Mouse (Mus musculus) intestine, embryonic 15.5 days (tissue): ENCODE measurements around the gene Anks1b. TPM values are rescaled to one million over a fixed set of nuclear protein-coding genes. Genes with fewer than 3 reads are reported as not detected.

ENCODE experiments used
- ATAC-seq: fragments of 200-750 bp; cut with Nextera tagmentation; 2 replicates; pipeline ENCODE4 v1.8.0; 2017; ENCODE audit warnings: moderate TSS enrichment, moderate library complexity
- H3K27ac ChIP-seq: fragments of 300-500 bp; sonication (generic); 2 replicates; pipeline ENCODE4 v1.5.1; 2015; ENCODE audit warnings: mild to moderate bottlenecking, inconsistent platforms
- H3K27me3 ChIP-seq: fragments of 300-500 bp; sonication (generic); replicated peaks from 2 replicates; pipeline ENCODE4 v1.6.1; 2015; ENCODE audit warnings: inconsistent platforms
- H3K36me3 ChIP-seq: fragments of 300-500 bp; sonication (generic); 2 replicates; pipeline ENCODE4 v1.6.1; 2015; ENCODE audit warnings: inconsistent platforms
- H3K4me1 ChIP-seq: fragments of 300-500 bp; sonication (generic); replicated peaks from 2 replicates; pipeline ENCODE4 v1.6.1; 2015; ENCODE audit warnings: inconsistent platforms
- H3K4me2 ChIP-seq: fragments of 300-500 bp; sonication (generic); replicated peaks from 2 replicates; pipeline ENCODE4 v1.6.1; 2015; ENCODE audit warnings: mild to moderate bottlenecking, inconsistent platforms
- H3K4me3 ChIP-seq: fragments of 300-500 bp; sonication (generic); replicated peaks from 2 replicates; pipeline ENCODE4 v1.5.1; 2015; ENCODE audit warnings: inconsistent platforms
- H3K9ac ChIP-seq: fragments of 300-500 bp; sonication (generic); 2 replicates; pipeline ENCODE4 v1.6.1; 2015; ENCODE audit warnings: inconsistent platforms
- H3K9me3 ChIP-seq: fragments of 300-500 bp; sonication (generic); 2 replicates; pipeline ENCODE4 v1.6.1; 2016; ENCODE audit warnings: inconsistent platforms
- WGBS: fragments of 180-500 bp; shearing (Covaris S2); methylation state at CpG from one replicate; pipeline ENCODE4 v1.1.7; 2015; 5-methylcytosine and 5-hydroxymethylcytosine counted together
- polyA plus RNA-seq: library from polyadenylated mRNA; unstranded; fragments of >200 nt; fragmentation: Nextera tagmentation; extraction: Ambion mirVana; gene quantifications from 2 replicates; pipeline ENCODE4 v1.2.1, GENCODE M21; 2015

The Anks1b gene
- polyA plus RNA-seq, 1 experiment from 2014 or later = 0.85 TPM

DNA sequence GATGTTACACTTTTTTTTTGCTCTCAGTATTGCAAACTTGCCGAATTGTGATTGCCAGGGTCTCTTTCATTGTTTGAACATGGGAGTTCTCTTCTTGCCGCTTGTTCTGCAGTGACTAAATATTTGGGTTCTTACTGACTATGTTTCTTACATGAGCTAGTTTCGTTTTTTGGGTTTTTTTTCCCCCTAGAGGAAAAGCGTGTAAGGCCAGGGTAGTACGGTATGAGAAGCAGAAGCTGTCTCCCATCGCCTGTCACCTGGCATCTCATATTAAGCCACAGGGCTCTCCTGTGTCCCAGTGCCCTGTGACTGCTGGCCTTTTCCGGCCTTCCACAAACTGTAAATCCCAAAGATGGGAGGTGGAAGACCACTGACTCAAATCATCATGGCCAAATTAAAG is 979.1 kb downstream of the Anks1b start:
- H3K4me3 ChIP-seq = no peak overlapping the region
- ATAC-seq = no peak
- no peaks in the 10 kb centered on the region for H3K27me3 ChIP-seq
- no peaks in the 10 kb centered on the region for H3K36me3 ChIP-seq
- H3K4me1 ChIP-seq = no peaks in the 10 kb centered on the region
- H3K9ac ChIP-seq = no peak overlapping the region
- H3K4me2 ChIP-seq = no peak overlapping the region
- no peaks in the 10 kb centered on the region for H3K9me3 ChIP-seq
- 63% methylated on average over 7 of the region's 7 CpGs for WGBS
- H3K27ac ChIP-seq = no peak overlapping the region

DNA sequence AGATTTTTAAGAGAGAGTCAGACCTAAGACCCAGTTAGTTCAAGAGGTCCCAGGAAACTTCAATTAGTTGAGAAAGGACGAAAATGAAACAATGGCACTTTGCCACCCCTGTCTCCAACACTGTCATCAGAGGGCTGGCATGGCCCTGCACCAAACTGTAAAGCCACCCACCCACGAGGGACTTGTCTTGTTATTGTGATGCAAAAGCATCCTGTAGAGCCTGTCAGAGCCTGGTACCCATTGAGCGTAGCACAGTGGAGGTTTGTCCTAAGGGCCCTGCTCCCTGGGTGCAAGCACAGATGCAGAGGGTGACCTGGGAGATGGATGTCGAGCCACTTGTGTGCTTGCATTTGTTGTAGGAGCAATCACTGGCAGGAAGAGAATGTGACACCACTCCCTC is 983.4 kb downstream of the Anks1b start:
- Histone ChIP-seq H3K4me1 (no peaks in the 10 kb centered on the region), H3K9ac (no peak overlapping the region), H3K27ac (no peak overlapping the region), H3K9me3 (no peaks in the 10 kb centered on the region), H3K4me2 (no peak overlapping the region), H3K4me3 (no peak overlapping the region), H3K27me3 (no peaks in the 10 kb centered on the region), H3K36me3 (no peaks in the 10 kb centered on the region)
- 43% methylated on average over 4 of the region's 4 CpGs for WGBS
- ATAC-seq = no peak

DNA sequence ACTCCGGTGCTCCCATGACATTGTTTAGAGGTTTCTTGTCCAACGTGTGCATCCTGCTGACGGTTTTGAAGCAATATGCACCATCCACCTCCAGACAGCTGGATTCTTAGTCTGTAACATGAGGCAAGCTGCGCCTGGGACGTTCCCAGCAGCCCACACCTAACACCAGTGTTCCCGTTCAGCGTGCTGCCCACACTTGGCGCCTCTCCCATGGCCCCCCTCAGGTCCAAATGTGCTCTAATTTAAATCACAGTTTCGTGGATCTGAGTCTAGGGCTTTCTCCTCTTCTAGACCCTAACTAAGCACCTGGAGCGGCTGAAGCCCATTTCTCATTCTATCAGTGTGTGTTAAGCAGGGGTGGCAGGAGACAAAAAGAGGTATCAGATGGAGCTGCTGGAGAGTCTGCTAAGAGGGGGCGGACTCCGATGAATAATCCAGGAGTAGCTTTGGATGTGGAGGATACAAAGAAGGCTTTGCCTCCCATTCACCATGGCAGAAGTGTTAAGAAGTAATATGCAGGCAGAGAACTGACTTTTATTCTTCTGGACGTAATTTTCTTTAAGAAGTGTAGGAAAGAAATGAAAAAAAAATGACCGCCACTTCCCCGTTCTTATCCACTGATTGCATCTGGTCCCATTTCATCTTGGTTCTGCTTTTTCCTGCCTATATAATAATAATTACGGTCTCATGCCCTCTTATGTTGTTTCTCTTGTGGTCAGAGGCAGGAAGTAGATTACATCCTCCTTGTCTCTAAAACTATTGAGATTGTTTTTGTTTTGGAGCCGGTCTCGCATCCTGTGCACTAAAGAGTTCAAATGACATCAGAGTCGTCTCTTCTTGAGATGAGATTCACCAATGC is 986.6 kb downstream of the Anks1b start:
- H3K27me3 ChIP-seq = no peaks in the 10 kb centered on the region
- WGBS = 80% methylated on average over 19 of the region's 19 CpGs
- no peak for ATAC-seq
- no peak overlapping the region for H3K4me3 ChIP-seq
- H3K4me2 ChIP-seq = no peak overlapping the region
- H3K9ac ChIP-seq = no peak overlapping the region
- H3K4me1 ChIP-seq = no peaks in the 10 kb centered on the region
- no peak overlapping the region for H3K27ac ChIP-seq
- H3K36me3 ChIP-seq = no peaks in the 10 kb centered on the region
- no peaks in the 10 kb centered on the region for H3K9me3 ChIP-seq

DNA sequence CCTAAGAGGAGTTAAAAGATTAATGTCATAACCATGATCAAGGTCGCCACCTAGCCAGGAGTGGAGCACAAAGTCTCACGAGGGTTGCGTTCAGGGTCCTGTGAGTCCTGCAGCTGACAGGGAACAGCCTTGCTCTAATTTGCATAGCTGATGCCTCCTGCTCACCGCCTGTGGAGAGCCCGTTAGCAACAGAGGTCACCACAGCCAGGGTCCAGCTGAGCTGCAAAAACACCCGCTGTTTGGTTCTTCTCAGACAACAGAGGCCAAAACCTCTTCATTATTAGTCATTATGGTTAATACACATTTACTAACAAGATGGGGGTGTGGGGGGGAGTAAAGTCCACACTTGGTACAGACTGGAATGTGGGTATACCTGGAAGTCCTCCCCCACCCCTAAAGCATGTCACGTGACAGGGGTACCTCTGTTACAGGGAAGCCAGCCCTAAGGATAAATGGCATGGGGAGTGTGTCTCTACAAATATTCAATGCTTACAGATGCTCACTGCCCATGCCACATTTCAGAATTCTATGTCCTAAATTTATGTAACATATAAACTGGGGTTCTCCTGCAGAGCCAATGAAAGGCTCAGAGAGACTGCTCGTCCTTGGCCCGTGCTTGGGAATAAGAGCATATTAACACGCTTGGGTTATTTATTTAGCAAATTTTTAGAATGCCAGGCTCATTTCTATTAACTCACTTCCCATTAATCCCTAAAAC is 990.7 kb downstream of the Anks1b start:
- ATAC-seq = no peak
- H3K27me3 ChIP-seq = no peaks in the 10 kb centered on the region
- no peak overlapping the region for H3K9ac ChIP-seq
- no peak overlapping the region for H3K4me2 ChIP-seq
- WGBS = 19% methylated on average over 10 of the region's 10 CpGs
- H3K4me1 ChIP-seq = no peaks in the 10 kb centered on the region
- no peaks in the 10 kb centered on the region for H3K9me3 ChIP-seq
- H3K36me3 ChIP-seq = no peaks in the 10 kb centered on the region
- H3K27ac ChIP-seq = no peak overlapping the region
- H3K4me3 ChIP-seq = no peak overlapping the region

DNA sequence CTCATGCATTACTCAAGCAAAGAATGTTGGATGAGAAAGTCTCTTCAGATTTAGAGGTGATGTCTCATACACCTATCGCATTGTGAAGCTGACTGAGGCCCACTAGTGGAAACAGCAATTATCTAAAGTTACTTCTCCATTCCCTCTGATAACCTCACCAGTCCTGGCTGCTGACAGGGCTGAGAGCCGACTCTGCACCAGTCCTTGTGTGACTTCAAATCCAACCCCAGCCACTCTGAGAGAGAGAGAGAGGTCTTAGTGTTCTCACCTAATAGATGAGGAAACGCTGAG is 991.2 kb downstream of the Anks1b start:
- WGBS = 30% methylated on average over 3 of the region's 3 CpGs
- Histone ChIP-seq H3K36me3 (no peaks in the 10 kb centered on the region), H3K4me2 (no peak overlapping the region), H3K4me3 (no peak overlapping the region), H3K9me3 (no peaks in the 10 kb centered on the region), H3K4me1 (no peaks in the 10 kb centered on the region), H3K9ac (no peak overlapping the region), H3K27me3 (no peaks in the 10 kb centered on the region), H3K27ac (no peak overlapping the region)
- no peak for ATAC-seq

DNA sequence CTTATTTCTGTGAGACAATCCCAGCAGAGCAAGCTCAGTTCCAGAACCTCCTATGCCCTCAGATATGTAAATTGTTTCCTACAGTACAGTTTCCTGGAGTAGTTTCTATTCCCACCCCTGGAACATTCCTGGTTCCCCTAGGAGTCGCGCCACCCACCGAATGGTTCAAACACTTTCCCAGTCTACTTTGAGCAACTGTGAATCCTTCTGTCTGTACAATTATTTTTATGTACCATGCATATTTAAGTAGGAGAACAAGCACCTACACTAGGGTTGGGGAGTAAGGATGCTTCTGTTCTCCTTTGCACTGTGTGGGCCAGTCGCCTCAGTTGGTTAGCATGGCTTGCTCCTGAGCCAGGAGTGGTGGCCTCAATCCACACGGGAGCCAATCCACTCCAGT is 999.9 kb downstream of the Anks1b start:
- H3K4me1 ChIP-seq = no peaks in the 10 kb centered on the region
- H3K4me2 ChIP-seq = no peak overlapping the region
- no peaks in the 10 kb centered on the region for H3K36me3 ChIP-seq
- ATAC-seq = no peak
- no peaks in the 10 kb centered on the region for H3K9me3 ChIP-seq
- H3K27ac ChIP-seq = no peak overlapping the region
- WGBS = 88% methylated on average over 5 of the region's 5 CpGs
- no peak overlapping the region for H3K9ac ChIP-seq
- H3K4me3 ChIP-seq = no peak overlapping the region
- no peaks in the 10 kb centered on the region for H3K27me3 ChIP-seq

DNA sequence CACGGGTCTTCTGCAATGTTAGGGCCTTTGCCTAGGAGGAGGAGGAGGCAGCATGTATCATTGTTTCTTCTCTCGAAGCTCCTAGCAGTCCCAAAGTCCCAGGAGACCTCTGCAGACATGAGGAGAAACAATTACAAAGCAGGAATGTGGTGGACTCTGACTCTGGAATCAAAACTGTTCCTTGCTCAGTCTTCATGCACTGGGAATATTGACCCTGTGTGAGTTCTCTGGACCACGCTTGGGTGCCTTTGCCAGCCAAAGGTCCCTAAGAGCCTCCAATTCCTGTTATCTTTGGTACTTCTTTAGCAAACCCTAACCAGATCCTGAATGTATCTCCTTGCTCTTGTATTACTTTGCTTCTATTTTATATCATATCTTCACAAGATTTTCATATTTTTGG is 1000.9 kb downstream of the Anks1b start:
- H3K27me3 ChIP-seq = no peaks in the 10 kb centered on the region
- H3K4me2 ChIP-seq = no peak overlapping the region
- no peak overlapping the region for H3K27ac ChIP-seq
- H3K9me3 ChIP-seq = no peaks in the 10 kb centered on the region
- ATAC-seq = no peak
- no peaks in the 10 kb centered on the region for H3K4me1 ChIP-seq
- no peak overlapping the region for H3K4me3 ChIP-seq
- 79% methylated on average over 3 of the region's 3 CpGs for WGBS
- H3K9ac ChIP-seq = no peak overlapping the region
- H3K36me3 ChIP-seq = no peaks in the 10 kb centered on the region

DNA sequence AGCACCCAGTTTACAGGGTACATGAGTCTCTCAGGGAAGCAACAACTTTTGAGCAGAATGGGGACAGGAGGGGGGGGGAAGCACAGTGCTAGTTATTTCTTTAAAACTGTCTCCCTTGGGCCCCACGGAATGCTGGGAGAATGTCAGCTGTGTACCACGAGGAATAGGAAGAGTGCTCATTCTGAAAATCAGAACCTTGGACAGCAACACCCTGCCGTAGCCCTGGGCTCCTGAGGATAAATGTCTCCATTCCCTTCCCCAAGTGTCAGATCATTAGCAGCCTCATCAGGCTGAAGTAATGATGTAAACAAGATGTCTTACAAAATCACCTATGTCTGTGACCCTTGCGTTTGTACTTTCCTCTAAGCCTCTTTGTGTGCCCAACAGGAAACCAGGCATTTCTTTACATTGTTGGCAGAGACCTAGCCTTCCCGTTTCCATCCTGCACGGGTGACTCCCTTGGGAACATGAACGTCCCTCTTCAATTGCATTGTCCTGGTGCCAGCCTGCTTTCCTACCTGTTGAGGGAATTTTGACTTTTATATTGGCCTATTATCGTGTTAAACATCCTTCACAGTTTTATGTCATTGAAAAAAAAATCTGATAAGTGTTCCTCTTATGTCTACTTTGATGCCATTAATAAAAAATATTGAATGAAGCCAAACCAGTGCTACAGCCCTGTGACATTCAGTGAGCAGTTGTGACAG is 1007.7 kb downstream of the Anks1b start:
- H3K4me3 ChIP-seq = no peak overlapping the region
- ATAC-seq = no peak
- WGBS = 21% methylated on average over 8 of the region's 8 CpGs
- H3K36me3 ChIP-seq = no peaks in the 10 kb centered on the region
- no peaks in the 10 kb centered on the region for H3K27me3 ChIP-seq
- H3K4me1 ChIP-seq = no peaks in the 10 kb centered on the region
- no peak overlapping the region for H3K27ac ChIP-seq
- no peak overlapping the region for H3K9ac ChIP-seq
- no peak overlapping the region for H3K4me2 ChIP-seq
- H3K9me3 ChIP-seq = no peaks in the 10 kb centered on the region

DNA sequence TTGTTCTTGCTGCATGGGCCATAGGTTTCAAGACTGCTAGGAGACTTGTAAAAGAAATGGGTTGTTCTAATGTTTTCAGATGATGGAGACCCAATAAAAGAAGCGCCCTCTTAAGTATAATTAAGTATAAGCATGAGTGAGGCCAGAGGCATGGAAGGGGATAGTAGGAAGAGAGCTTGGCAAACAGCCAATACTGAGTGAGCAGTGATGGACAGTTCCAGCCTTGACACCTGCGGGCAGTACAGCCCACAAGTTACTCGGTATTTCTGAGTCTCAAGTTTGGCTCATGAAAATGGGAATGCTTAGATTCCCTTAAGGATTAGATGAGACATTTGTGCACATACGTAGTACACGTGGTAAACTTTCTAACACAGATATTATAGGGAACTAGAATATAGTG is 1016.3 kb downstream of the Anks1b start:
- Histone ChIP-seq H3K4me3 (no peak overlapping the region), H3K4me1 (no peaks in the 10 kb centered on the region), H3K27ac (no peak overlapping the region), H3K27me3 (no peaks in the 10 kb centered on the region), H3K9me3 (no peaks in the 10 kb centered on the region), H3K36me3 (no peaks in the 10 kb centered on the region), H3K4me2 (no peak overlapping the region), H3K9ac (no peak overlapping the region)
- WGBS = 76% methylated on average over 5 of the region's 5 CpGs
- ATAC-seq = no peak

DNA sequence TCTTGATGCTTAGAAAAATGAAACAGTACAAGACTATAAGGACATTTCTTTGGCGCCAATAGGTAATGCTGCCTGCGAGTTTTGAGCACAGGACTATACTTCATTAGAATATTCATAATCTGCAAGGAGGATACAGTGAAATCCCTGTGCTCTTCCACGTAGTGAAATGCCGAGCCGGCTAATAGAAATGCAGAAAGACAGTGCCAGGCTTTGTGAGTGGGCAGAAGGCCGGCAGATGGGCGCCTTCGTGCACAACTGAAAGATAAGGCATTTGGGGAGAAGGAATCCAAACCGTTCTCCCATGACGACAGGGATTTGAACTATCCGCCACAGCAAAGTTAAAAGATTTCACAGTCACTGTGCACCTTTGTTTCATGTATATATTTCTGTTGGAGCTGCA is 1019.4 kb downstream of the Anks1b start:
- no peak overlapping the region for H3K27ac ChIP-seq
- H3K9ac ChIP-seq = no peak overlapping the region
- no peaks in the 10 kb centered on the region for H3K9me3 ChIP-seq
- H3K4me3 ChIP-seq = no peak overlapping the region
- WGBS = 85% methylated on average over 11 of the region's 11 CpGs
- H3K4me1 ChIP-seq = no peaks in the 10 kb centered on the region
- H3K36me3 ChIP-seq = no peaks in the 10 kb centered on the region
- no peak overlapping the region for H3K4me2 ChIP-seq
- ATAC-seq = no peak
- no peaks in the 10 kb centered on the region for H3K27me3 ChIP-seq

DNA sequence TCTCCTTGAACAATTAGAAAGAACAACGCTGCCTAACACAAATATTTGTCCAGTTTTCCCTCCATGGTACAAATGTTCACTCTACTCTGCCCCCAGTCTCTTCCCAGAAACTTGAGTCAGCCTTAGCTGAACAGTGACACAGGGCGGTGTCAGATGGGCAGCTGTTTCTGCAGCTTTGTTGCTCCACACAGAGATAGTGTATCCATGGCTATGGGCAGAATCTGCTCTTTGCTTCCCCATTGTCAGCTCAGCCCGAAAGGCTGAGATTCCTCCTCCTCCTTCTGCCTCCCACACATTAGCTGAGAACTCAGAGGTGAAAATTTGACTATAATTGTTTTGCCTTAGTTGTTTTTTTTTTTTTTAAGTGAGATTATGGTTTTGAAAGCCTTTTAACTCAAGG is 1024.6 kb downstream of the Anks1b start:
- H3K27me3 ChIP-seq = no peaks in the 10 kb centered on the region
- H3K36me3 ChIP-seq = no peaks in the 10 kb centered on the region
- H3K4me1 ChIP-seq = no peaks in the 10 kb centered on the region
- WGBS = 60% methylated on average over 3 of the region's 3 CpGs
- no peak overlapping the region for H3K4me3 ChIP-seq
- H3K9ac ChIP-seq = no peak overlapping the region
- no peak for ATAC-seq
- H3K9me3 ChIP-seq = no peaks in the 10 kb centered on the region
- H3K4me2 ChIP-seq = no peak overlapping the region
- H3K27ac ChIP-seq = no peak overlapping the region

DNA sequence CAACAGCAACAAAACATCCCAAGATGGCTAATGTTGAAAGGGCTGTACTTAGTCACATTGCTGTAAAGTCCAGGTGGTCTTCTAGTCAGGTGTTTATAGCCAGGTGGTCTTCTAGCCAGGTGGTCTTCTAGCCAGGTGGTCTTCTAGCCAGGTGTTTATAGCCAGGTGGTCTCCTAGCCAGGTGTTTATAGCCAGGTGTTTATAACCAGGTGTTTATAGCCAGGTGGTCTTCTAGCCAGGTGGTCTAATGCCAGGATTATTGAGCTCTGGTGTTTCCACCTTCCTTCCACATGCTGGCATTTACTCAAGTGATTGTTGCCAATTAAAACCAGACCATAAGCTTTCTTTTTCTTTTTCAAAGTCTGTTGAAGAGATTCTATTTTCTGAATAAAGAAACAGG is 1030.9 kb downstream of the Anks1b start:
- no peaks in the 10 kb centered on the region for H3K27me3 ChIP-seq
- ATAC-seq = no peak
- no peaks in the 10 kb centered on the region for H3K4me1 ChIP-seq
- H3K9ac ChIP-seq = no peak overlapping the region
- no peaks in the 10 kb centered on the region for H3K9me3 ChIP-seq
- H3K4me3 ChIP-seq = no peak overlapping the region
- H3K27ac ChIP-seq = no peak overlapping the region
- H3K4me2 ChIP-seq = no peak overlapping the region
- no peaks in the 10 kb centered on the region for H3K36me3 ChIP-seq
